Mouse (Mus musculus) ES-E14 (cell line): ENCODE measurements around the gene Ccp110. TPM values are rescaled to one million over a fixed set of nuclear protein-coding genes. Genes with fewer than 3 reads are reported as not detected.

Experiments
- DNase-seq: peaks from one replicate; pipeline ENCODE4 v3.0.0-alpha.2; 2013; ENCODE audit warnings: low read depth, low spot score
- H3K27ac ChIP-seq: 2 replicates; pipeline ENCODE4 v1.5.1; 2012; ENCODE audit warnings: low read depth, mild to moderate bottlenecking, low read length, moderate library complexity, mixed read lengths; ENCODE audit not compliant: poor library complexity, insufficient read depth, severe bottlenecking
- H3K36me3 ChIP-seq: 2 replicates; pipeline ENCODE4 v1.6.1; 2012; ENCODE audit warnings: mild to moderate bottlenecking, low read length, moderate library complexity, mixed read lengths; ENCODE audit not compliant: control insufficient read depth, poor library complexity, insufficient read depth, severe bottlenecking
- H3K4me1 ChIP-seq, 2 experiments: fragments of 150-350 bp in 1 of 2; sonication (generic) in 1 of 2; 2 replicates each; pipeline ENCODE4 v1.6.1; 2012; ENCODE audit warnings: low read length in 2 of 2, mild to moderate bottlenecking in 1 of 2, mixed read lengths in 1 of 2; ENCODE audit not compliant: control insufficient read depth in 2 of 2, insufficient read depth in 2 of 2, poor library complexity in 1 of 2
- H3K4me3 ChIP-seq, 2 experiments: fragments of 150-350 bp in 1 of 2; sonication (generic) in 1 of 2; 2 replicates each; pipeline ENCODE4 v1.5.1; 2012; ENCODE audit warnings: low read length in 2 of 2, low read depth in 1 of 2, mild to moderate bottlenecking in 1 of 2, mixed read lengths in 1 of 2; ENCODE audit not compliant: insufficient read depth in 1 of 2, poor library complexity in 1 of 2, severe bottlenecking in 1 of 2
- H3K9ac ChIP-seq: 2 replicates; pipeline ENCODE4 v1.6.1; 2012; ENCODE audit warnings: low read depth, mild to moderate bottlenecking, low read length, mixed read lengths; ENCODE audit not compliant: poor library complexity, insufficient read depth, severe bottlenecking
- H3K9me3 ChIP-seq: fragments of 150-350 bp; sonication (generic); 2 replicates; pipeline ENCODE4 v1.6.1; 2012; ENCODE audit warnings: low read depth, mild to moderate bottlenecking, low read length; ENCODE audit not compliant: control insufficient read depth, insufficient read depth
- CHD2 ChIP-seq: IDR thresholded peaks from 2 replicates; pipeline ENCODE4 v1.6.1; 2014; ENCODE audit warnings: mild to moderate bottlenecking, low read depth, low read length, inconsistent platforms
- HCFC1 ChIP-seq: IDR thresholded peaks from 2 replicates; pipeline ENCODE4 v1.6.1; 2012; ENCODE audit warnings: low read length, inconsistent platforms, borderline replicate concordance; ENCODE audit not compliant: insufficient read depth
- MAFK ChIP-seq: IDR thresholded peaks from 2 replicates; pipeline ENCODE4 v1.6.1; 2014; ENCODE audit warnings: mild to moderate bottlenecking, low read depth, low read length, inconsistent platforms; ENCODE audit not compliant: insufficient read depth
- ZC3H11A ChIP-seq: IDR thresholded peaks from 2 replicates; pipeline ENCODE4 v1.6.1; 2012; ENCODE audit warnings: low read depth, mild to moderate bottlenecking, inconsistent platforms, low read length, borderline replicate concordance
- ZNF384 ChIP-seq: IDR thresholded peaks from 2 replicates; pipeline ENCODE4 v1.6.1; 2012; ENCODE audit warnings: low read depth, low read length, inconsistent platforms
- in situ Hi-C, 2 experiments: fragments of 600-800 bp; cut with MboI; formaldehyde crosslinking; loops; one replicate each; pipeline ENCODE4 v1.15.1; 2025; ENCODE audit warnings: low sequenced_read_pairs in 2 of 2, inconsistent platforms in 1 of 2; ENCODE audit not compliant: unreplicated experiment in 2 of 2
- total RNA-seq: library from RNA; depleted of rRNA; stranded (reverse); fragments of 300-350 nt; gene quantifications from 2 replicates; pipeline ENCODE4 v1.2.3, GENCODE M21; 2012

The Ccp110 gene
- total RNA-seq, 1 experiment = 25.8 TPM

DNA sequence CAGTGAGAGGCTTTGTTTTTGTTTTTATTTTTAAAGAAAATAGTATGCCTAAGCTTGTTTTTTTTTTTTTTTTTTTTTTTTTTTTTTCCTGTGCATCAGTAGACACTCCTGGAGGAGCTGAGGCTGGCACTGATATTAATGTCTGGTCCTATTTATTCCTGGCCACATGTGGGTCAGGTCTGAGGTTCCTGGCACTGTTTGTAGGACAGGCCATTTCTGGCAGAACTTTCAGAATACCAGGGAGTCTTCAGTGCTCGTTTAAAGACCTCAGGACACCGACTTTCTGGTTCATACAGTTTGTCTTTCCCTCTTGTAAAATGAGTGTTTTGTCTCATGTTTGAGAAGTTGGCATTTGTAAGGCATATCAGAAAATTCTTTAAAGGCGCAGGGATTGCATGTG is 19.4 kb downstream of the Ccp110 start:
- Histone ChIP-seq H3K9ac (no peak overlapping the region), H3K4me1 (peaks cover 0 to under 1% of the 10 kb centered on the region in 2 experiments; a peak in 1 of 4 replicates), H3K27ac (no peak overlapping the region), H3K36me3 (peaks cover 12% of the 10 kb centered on the region), H3K4me3 (no peak overlapping the region), H3K9me3 (no peaks in the 10 kb centered on the region)
- TF ChIP-seq CHD2 (no peak), HCFC1 (no peak)
- in situ Hi-C loops = no loop called here
- no peak for DNase-seq

DNA sequence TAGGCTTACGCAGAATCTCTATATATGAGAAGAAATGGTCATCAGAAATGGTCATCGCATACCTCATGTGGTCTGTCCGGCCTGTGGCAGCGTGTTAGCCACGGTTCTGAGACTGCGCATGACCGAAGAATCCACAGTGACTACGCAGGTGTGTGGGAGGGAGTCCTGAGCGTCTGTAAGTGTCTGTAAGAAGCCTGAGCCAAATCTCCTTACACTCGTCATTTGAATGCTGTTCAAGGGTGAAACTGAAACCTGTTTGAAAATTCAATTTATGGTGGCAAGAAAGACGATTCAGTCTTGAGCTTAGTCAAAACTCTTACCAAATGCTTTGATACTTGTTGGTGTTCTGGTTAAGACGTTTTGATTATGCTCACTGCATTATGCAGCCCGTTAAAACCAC is 20.9 kb downstream of the Ccp110 start:
- H3K36me3 ChIP-seq = peaks cover 11% of the 10 kb centered on the region
- no peak for DNase-seq
- in situ Hi-C loops = no loop called here

DNA sequence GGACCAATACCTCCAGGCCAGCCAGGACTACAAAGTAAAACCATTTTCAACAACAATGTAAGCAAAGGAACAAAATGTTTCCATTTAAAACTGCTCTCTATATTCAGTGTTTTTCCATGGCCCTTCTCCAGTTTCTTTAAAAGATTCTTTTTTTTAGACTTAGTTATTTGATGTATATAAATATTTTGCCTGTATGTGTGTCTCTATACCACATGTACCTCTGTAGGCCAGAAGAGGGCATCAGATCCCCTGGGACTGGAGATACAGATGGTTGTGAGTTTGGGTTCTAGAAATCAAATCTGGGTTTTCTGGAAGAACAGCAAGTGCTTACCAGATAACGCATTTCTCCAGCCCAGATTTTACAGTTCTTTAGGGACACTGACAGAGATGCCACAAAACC is 26.4 kb downstream of the Ccp110 start:
- DNase-seq = no peak
- H3K36me3 ChIP-seq = peaks cover 7% of the 10 kb centered on the region; the same call in 1 of the 2 replicates
- no peak overlapping the region for H3K9ac ChIP-seq
- H3K4me1 ChIP-seq = no peaks in the 10 kb centered on the region
- H3K9me3 ChIP-seq = no peaks in the 10 kb centered on the region
- in situ Hi-C loops = no loop called here
- no peak overlapping the region for H3K4me3 ChIP-seq
- no peak overlapping the region for H3K27ac ChIP-seq
- no peak for TF ChIP-seq HCFC1
- no peak for TF ChIP-seq ZNF384
- TF ChIP-seq ZC3H11A = no peak
- TF ChIP-seq MAFK = no peak
- TF ChIP-seq CHD2 = no peak

More for the DNA sequence above, 20.9 kb downstream of the Ccp110 start:
- no peaks in the 10 kb centered on the region for H3K4me1 ChIP-seq
- no peaks in the 10 kb centered on the region for H3K9me3 ChIP-seq
- no peak overlapping the region for H3K4me3 ChIP-seq
- H3K27ac ChIP-seq = no peak overlapping the region
- TF ChIP-seq ZNF384 = no peak
- TF ChIP-seq HCFC1 = no peak
- TF ChIP-seq CHD2 = no peak
- no peak for TF ChIP-seq MAFK
- no peak for TF ChIP-seq ZC3H11A
- no peak overlapping the region for H3K9ac ChIP-seq

GRCm38 (mm10) chr7:118739975-118740531 is 27.7 kb downstream of the Ccp110 start, which contains the start of gene Vps35l:
Gene Vps35l, plus strand, starts transcription at chr7:118740226.
- H3K36me3 ChIP-seq = peaks cover 5% of the 10 kb centered on the region; the same call in 1 of the 2 replicates
- TF ChIP-seq MAFK = no peak
- TF ChIP-seq ZC3H11A = no peak
- no peak for TF ChIP-seq CHD2
- no peak for TF ChIP-seq ZNF384
- TF ChIP-seq HCFC1 = no peak
- no peaks in the 10 kb centered on the region for H3K9me3 ChIP-seq
- H3K4me3 ChIP-seq = peak within 1 kb of the TSS; percentile 92 to 96
- H3K9ac ChIP-seq = peak within 1 kb of the TSS; percentile 92
- no peaks in the 10 kb centered on the region for H3K4me1 ChIP-seq
- peak; percentile 76 for DNase-seq
- H3K27ac ChIP-seq = no peak within 1 kb of the TSS
- in situ Hi-C loops = no loop called here

DNA sequence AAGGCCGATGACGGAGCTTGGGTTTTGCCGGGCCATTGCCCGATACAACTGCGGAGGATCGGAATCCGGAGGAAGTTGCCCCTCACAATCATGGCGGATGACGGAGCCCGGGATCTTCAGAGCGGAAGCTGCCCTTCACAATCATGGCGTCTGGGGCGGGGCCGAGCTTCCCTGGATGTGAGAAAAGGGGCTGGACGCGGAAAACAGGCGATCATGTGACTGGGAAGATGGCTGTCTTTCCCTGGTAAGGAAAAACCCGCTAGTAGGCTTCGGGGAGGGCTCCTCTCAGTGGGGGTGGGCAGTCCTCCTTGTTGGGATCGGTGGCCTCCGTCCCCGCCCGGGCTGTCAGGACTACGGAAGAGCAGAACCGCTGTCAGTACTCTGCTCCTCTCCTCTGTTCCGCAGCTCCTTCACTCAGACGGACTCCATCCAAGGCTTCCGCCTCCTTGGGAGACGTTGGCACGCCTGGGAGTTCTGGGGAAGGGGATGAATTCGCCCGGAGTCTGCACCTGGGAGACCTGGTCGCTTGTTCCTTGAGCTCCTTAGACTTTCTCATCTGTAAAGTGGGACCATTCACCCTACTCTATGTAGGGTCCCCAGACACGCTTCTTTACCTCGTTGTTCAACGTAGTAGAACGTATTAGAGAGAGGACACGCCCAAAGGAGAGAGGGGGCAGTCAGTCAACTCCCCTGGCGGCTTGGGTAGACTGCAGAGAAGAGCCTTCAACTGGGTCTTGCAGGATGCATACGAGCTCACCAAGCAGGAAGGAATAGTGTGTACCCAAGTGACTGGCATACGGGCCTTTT is 28.4 kb downstream of the Ccp110 start:
- DNase-seq = peak; percentile 99
- H3K4me3 ChIP-seq = peak overlapping the region; percentile 92 to 96
- peaks cover 3% of the 10 kb centered on the region; the same call in 1 of the 2 replicates for H3K36me3 ChIP-seq
- peak overlapping the region; percentile 92 for H3K9ac ChIP-seq
- in situ Hi-C loops = no loop called here
- H3K4me1 ChIP-seq = no peaks in the 10 kb centered on the region
- TF ChIP-seq HCFC1 (peak; percentile 90), CHD2 (no peak)
- no peaks in the 10 kb centered on the region for H3K9me3 ChIP-seq
- H3K27ac ChIP-seq = no peak overlapping the region
